Mouse (Mus musculus) lung, adult 2 months (tissue): ENCODE measurements around the gene Samsn1.

Experiments used
- CTCF ChIP-seq: fragments of 200-500 bp; IDR thresholded peaks from 2 replicates; pipeline ENCODE4 v1.5.1; 2011; ENCODE audit warnings: mild to moderate bottlenecking, low read length, control low read depth; ENCODE audit not compliant: insufficient read depth
- POLR2A ChIP-seq: fragments of 200-500 bp; IDR thresholded peaks from 2 replicates; pipeline ENCODE4 v1.6.1; 2011; ENCODE audit warnings: low read depth, mild to moderate bottlenecking, control low read depth, low read length, borderline replicate concordance; ENCODE audit errors: extremely low read depth

DNA sequence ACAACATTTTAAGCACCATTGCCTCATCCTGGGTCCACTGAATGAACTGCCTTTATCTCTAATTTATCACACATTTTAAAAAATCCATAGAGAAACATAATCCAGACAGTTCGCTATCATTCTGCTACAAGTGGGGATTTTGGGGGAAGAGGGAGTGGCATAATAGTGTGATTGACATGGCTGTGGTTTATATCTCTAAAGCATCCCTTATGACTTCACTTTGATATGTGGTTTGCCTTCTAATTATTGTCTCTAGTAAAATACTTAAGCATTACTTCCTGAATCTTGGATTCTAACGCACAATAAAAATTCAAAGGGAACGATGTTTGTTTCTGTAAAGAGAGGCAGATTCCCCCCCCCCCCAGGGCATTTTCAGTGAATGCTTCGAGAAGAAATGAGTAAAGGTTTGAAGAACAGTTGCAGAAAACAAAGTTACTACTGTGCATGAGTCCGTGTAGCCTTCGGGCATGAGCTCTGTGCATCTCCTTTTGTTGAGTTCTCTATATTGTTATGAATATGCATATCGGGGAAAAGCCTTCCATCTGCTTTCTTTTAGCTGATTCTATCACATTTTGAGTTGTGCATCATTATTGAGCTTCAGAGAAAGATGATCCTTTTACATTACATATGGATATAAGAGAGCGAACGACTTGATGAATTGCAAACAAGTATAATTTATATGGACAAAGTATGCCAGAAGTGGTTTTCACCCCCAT lies 168.4 kb downstream of the Samsn1 start:
- TF ChIP-seq CTCF (no peak), POLR2A (no peak)
